Mouse (Mus musculus): Measurements from ENCODE around the gene Sgsm3. TPM values are rescaled to one million over a fixed set of nuclear protein-coding genes. Genes with fewer than 3 reads are reported as not detected.

Gene Sgsm3
- polyA plus RNA-seq, 1 experiment from 2014 or later, result 11.0 TPM

GRCm38 (mm10) chr15:81023842-81024241 lies 46.3 kb downstream of the Sgsm3 start:
- no peak for DNase-seq (ENCODE audit: low spot score)

- DNase-seq (ENCODE audit: low spot score), result no peak
These were observed 49.3 kb downstream of the Sgsm3 start for GRCm38 (mm10) chr15:81026901-81027300.

- peak; percentile 79 for DNase-seq (ENCODE audit: low spot score)
These were observed 50.0 kb downstream of the Sgsm3 start for GRCm38 (mm10) chr15:81027378-81028173.

GRCm38 (mm10) chr15:81030891-81031425 lies 53.4 kb downstream of the Sgsm3 start:
- no peak for DNase-seq (ENCODE audit: low spot score)

- no peak for DNase-seq (ENCODE audit: low spot score)
These were observed 54.0 kb downstream of the Sgsm3 start for GRCm38 (mm10) chr15:81031611-81032010.

- peak; percentile 38 for DNase-seq (ENCODE audit: low spot score)
These were observed 55.5 kb downstream of the Sgsm3 start for GRCm38 (mm10) chr15:81032941-81033629.

GRCm38 (mm10) chr15:81034119-81034518 lies 56.6 kb downstream of the Sgsm3 start:
- DNase-seq (ENCODE audit: low spot score), result no peak

GRCm38 (mm10) chr15:81035417-81036162 lies 58.0 kb downstream of the Sgsm3 start:
- no peak for DNase-seq (ENCODE audit: low spot score)

GRCm38 (mm10) chr15:81038419-81038818 lies 60.9 kb downstream of the Sgsm3 start:
- no peak for DNase-seq (ENCODE audit: low spot score)

GRCm38 (mm10) chr15:81041767-81042166 lies 64.2 kb downstream of the Sgsm3 start:
- no peak for DNase-seq (ENCODE audit: low spot score)

GRCm38 (mm10) chr15:81042276-81042931 lies 64.8 kb downstream of the Sgsm3 start:
- peak; percentile 63 for DNase-seq (ENCODE audit: low spot score)

- DNase-seq (ENCODE audit: low spot score), result peak; percentile 86
These were observed 66.9 kb downstream of the Sgsm3 start for GRCm38 (mm10) chr15:81044446-81044845.

GRCm38 (mm10) chr15:81045336-81045735 lies 67.8 kb downstream of the Sgsm3 start:
- peak; percentile 72 for DNase-seq (ENCODE audit: low spot score)

GRCm38 (mm10) chr15:81046061-81046460 lies 68.5 kb downstream of the Sgsm3 start:
- no peak for DNase-seq (ENCODE audit: low spot score)

GRCm38 (mm10) chr15:81047497-81047896 lies 69.9 kb downstream of the Sgsm3 start:
- no peak for DNase-seq (ENCODE audit: low spot score)

- DNase-seq (ENCODE audit: low spot score), result peak; percentile 64
These were observed 72.0 kb downstream of the Sgsm3 start for GRCm38 (mm10) chr15:81049401-81050053.

- DNase-seq (ENCODE audit: low spot score), result no peak
These were observed 72.9 kb downstream of the Sgsm3 start for GRCm38 (mm10) chr15:81050488-81050887.

- DNase-seq (ENCODE audit: low spot score), result no peak
These were observed 74.9 kb downstream of the Sgsm3 start for GRCm38 (mm10) chr15:81052491-81052890.

- no peak for DNase-seq (ENCODE audit: low spot score)
These were observed 77.9 kb downstream of the Sgsm3 start for GRCm38 (mm10) chr15:81055488-81055887.

- DNase-seq (ENCODE audit: low spot score), result no peak
These were observed 80.2 kb downstream of the Sgsm3 start for GRCm38 (mm10) chr15:81057736-81058135.

GRCm38 (mm10) chr15:81060975-81061374 lies 83.4 kb downstream of the Sgsm3 start:
- no peak for DNase-seq (ENCODE audit: low spot score)

Data from thymus, postnatal 0 days (tissue).